Mouse (Mus musculus) forebrain, postnatal 0 days (tissue): ENCODE results near the gene Adal. TPM values are rescaled to one million over a fixed set of nuclear protein-coding genes. Genes with fewer than 3 reads are reported as not detected.

Source experiments
- ATAC-seq: fragments of 200-750 bp; cut with Nextera tagmentation; 2 replicates; pipeline ENCODE4 v1.8.0; 2017; ENCODE audit warnings: mild to moderate bottlenecking, moderate library complexity
- DNase-seq: peaks from one replicate; pipeline ENCODE4 v3.0.0-alpha.2; 2015
- H3K27ac ChIP-seq: fragments of 300-500 bp; sonication (generic); 2 replicates; pipeline ENCODE4 v1.5.1; 2014; ENCODE audit warnings: low read depth, mild to moderate bottlenecking, antibody characterized with exemption, low read length, moderate library complexity, mixed read lengths
- H3K27me3 ChIP-seq: fragments of 300-500 bp; sonication (generic); 2 replicates; pipeline ENCODE4 v1.6.1; 2014; ENCODE audit warnings: mild to moderate bottlenecking, low read length, mixed read lengths; ENCODE audit not compliant: insufficient read depth
- H3K36me3 ChIP-seq: fragments of 300-500 bp; sonication (generic); 2 replicates; pipeline ENCODE4 v1.6.1; 2014; ENCODE audit warnings: mild to moderate bottlenecking, moderate library complexity; ENCODE audit not compliant: insufficient read depth
- H3K4me1 ChIP-seq: fragments of 300-500 bp; sonication (generic); 2 replicates; pipeline ENCODE4 v1.6.1; 2014; ENCODE audit warnings: antibody characterized with exemption; ENCODE audit not compliant: insufficient read depth
- H3K4me2 ChIP-seq: fragments of 300-500 bp; sonication (generic); 2 replicates; pipeline ENCODE4 v1.6.1; 2014; ENCODE audit warnings: low read depth, mild to moderate bottlenecking, moderate library complexity
- H3K4me3 ChIP-seq: fragments of 300-500 bp; sonication (generic); 2 replicates; pipeline ENCODE4 v1.5.1; 2014; ENCODE audit warnings: low read depth, low read length, mixed read lengths
- H3K9ac ChIP-seq: fragments of 300-500 bp; sonication (generic); 2 replicates; pipeline ENCODE4 v1.6.1; 2014; ENCODE audit warnings: mild to moderate bottlenecking
- H3K9me3 ChIP-seq: fragments of 300-500 bp; sonication (generic); 2 replicates; pipeline ENCODE4 v1.6.1; 2016; ENCODE audit warnings: low read length
- CTCF ChIP-seq: sonication (generic); IDR thresholded peaks from 2 replicates; pipeline ENCODE4 v1.5.1; 2016; ENCODE audit warnings: antibody characterized with exemption, control low read depth, low read depth
- WGBS: fragments of 180-500 bp; shearing (Covaris S2); extraction: QIAGEN DNeasy Blood & Tissue Kit; methylation state at CpG from one replicate; pipeline ENCODE4 v1.1.7; 2014; 5-methylcytosine and 5-hydroxymethylcytosine counted together
- polyA plus RNA-seq: library from polyadenylated mRNA; unstranded; fragments of >200 nt; fragmentation: Nextera tagmentation; extraction: Ambion mirVana; gene quantifications from 2 replicates; pipeline ENCODE4 v1.2.1, GENCODE M21; 2015
- total RNA-seq: library from RNA; depleted of rRNA; stranded (reverse); fragments of >200 nt; gene quantifications from 2 replicates; pipeline ENCODE4 v1.2.3, GENCODE M21; 2014

The Adal gene
- total and polyA plus RNA-seq, 2 experiments from 2014 or later: 23.4 to 24.2 TPM

GRCm38 (mm10) chr2:121127536-121127935 lies 12.7 kb upstream of the Adal start:
- H3K27me3 ChIP-seq: no peaks in the 10 kb centered on the region
- no peak overlapping the region for H3K4me3 ChIP-seq
- H3K4me2 ChIP-seq: no peak overlapping the region
- 70% methylated on average over 1 of the region's 1 CpGs for WGBS
- DNase-seq (no peak), ATAC-seq (no peak)
- H3K4me1 ChIP-seq: no peaks in the 10 kb centered on the region
- no peaks in the 10 kb centered on the region for H3K36me3 ChIP-seq
- TF ChIP-seq CTCF: no peak
- no peaks in the 10 kb centered on the region for H3K9me3 ChIP-seq
- H3K27ac ChIP-seq: no peak overlapping the region
- no peak overlapping the region for H3K9ac ChIP-seq

DNA sequence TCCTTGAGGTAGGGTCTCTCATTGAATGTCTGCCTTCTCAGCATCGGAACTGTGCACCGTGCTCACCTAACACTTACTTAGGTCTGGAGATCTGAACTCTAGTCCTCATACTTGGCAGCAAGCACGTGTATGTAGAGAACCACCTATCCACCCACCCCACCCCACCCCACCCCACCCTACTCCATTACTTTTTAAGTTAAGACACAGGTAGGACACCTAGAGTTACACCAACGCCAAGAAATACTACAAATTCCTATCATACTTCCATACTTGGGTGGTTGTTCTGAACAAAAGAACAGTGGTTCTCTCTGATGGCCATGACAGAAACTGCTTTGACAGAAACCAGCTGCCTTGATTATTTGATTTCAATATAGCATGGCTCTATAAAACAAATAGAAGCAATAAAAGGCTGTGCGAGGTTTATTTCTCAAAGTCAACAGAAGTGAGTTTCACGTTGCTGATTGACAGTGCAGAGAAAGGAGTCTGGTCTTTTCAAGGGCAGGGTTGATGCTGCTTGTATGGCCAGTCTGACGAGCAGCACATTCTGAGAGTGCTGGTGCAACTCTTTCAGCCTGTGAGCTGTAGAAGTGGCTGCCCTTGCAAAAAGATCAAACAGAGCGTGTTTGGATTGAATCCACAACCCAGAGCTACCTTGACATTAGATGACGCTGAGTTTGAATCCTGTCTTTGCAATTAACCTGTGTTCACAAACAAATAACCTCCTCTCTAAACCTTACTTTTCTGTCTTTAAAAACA lies 11.2 kb upstream of the Adal start:
- no peak for TF ChIP-seq CTCF
- Histone ChIP-seq H3K27ac (no peak overlapping the region), H3K9ac (no peak overlapping the region), H3K4me1 (no peaks in the 10 kb centered on the region), H3K4me2 (no peak overlapping the region), H3K27me3 (no peaks in the 10 kb centered on the region), H3K4me3 (no peak overlapping the region), H3K36me3 (no peaks in the 10 kb centered on the region), H3K9me3 (no peaks in the 10 kb centered on the region)
- WGBS: 71% methylated on average over 9 of the region's 9 CpGs
- no peak for DNase-seq
- no peak for ATAC-seq

DNA sequence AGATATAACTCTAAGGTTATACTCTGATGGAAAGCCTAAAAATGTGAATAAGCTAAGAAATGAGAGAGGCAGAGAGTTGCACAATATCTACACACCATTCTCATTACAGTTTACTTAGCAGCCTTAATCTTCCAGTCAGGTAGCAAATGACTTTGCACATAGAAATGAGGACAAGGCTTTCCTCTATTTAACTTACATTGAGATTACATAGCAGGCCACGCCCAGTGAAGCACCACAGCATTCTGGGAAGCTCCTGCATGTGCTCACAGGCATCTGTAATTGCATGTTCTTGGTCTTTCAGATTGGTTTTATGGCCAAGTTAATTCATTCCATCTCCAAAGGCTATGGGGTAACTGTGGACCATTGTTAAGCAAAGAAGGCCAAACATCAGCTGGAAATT lies 7.4 kb upstream of the Adal start:
- Histone ChIP-seq H3K4me1 (0 out of 2 replicates have a peak, but pooled peaks cover 3% of the 10 kb centered on the region), H3K9ac (no peak overlapping the region), H3K9me3 (no peaks in the 10 kb centered on the region), H3K27ac (no peak overlapping the region), H3K4me3 (no peak overlapping the region), H3K4me2 (no peak overlapping the region), H3K36me3 (0 out of 2 replicates have a peak, but pooled peaks cover 4% of the 10 kb centered on the region), H3K27me3 (no peaks in the 10 kb centered on the region)
- DNase-seq (no peak), ATAC-seq (no peak)
- 77% methylated on average over 1 of the region's 1 CpGs for WGBS
- TF ChIP-seq CTCF: no peak

- Histone ChIP-seq H3K36me3 (0 out of 2 replicates have a peak, but pooled peaks cover 4% of the 10 kb centered on the region), H3K9me3 (no peaks in the 10 kb centered on the region), H3K9ac (no peak overlapping the region), H3K4me2 (no peak overlapping the region), H3K27me3 (no peaks in the 10 kb centered on the region), H3K4me3 (no peak overlapping the region), H3K27ac (no peak overlapping the region), H3K4me1 (peaks cover 25% of the 10 kb centered on the region)
- WGBS: 98% methylated on average over 4 of the region's 4 CpGs
- no peak for TF ChIP-seq CTCF
- DNase-seq (no peak), ATAC-seq (no peak)
Observed at GRCm38 (mm10) chr2:121137371-121137770, 2.9 kb upstream of the Adal start.

GRCm38 (mm10) chr2:121139266-121140017 lies 786 bp upstream of the Adal start:
- Histone ChIP-seq H3K4me1 (peaks cover 25% of the 10 kb centered on the region), H3K4me3 (peak overlapping the region; percentile 68), H3K27ac (peak overlapping the region; percentile 98), H3K27me3 (no peaks in the 10 kb centered on the region), H3K36me3 (peaks cover 10% of the 10 kb centered on the region; the same call in 1 of the 2 replicates), H3K9me3 (no peaks in the 10 kb centered on the region), H3K4me2 (peak overlapping the region; percentile 61), H3K9ac (peak overlapping the region; percentile 81)
- no peak for DNase-seq
- ATAC-seq: no peak
- 43% methylated on average over 29 of the region's 29 CpGs for WGBS
- no peak for TF ChIP-seq CTCF

- Histone ChIP-seq H3K9ac (peak overlapping the region; percentile 81), H3K27me3 (no peaks in the 10 kb centered on the region), H3K9me3 (no peaks in the 10 kb centered on the region), H3K36me3 (peaks cover 14% of the 10 kb centered on the region; the same call in 1 of the 2 replicates), H3K27ac (peak overlapping the region; percentile 98), H3K4me1 (peaks cover 25% of the 10 kb centered on the region), H3K4me2 (peak overlapping the region; percentile 61), H3K4me3 (peak overlapping the region; percentile 68)
- no peak for DNase-seq
- 59% methylated on average over 16 of the region's 16 CpGs for WGBS
- no peak for ATAC-seq
- TF ChIP-seq CTCF: no peak
Observed at GRCm38 (mm10) chr2:121141216-121142035, 1.2 kb downstream of the Adal start.
